Mouse (Mus musculus): Measurements from ENCODE around the gene Gm4985.
"Not testable (repeated sequence)": the region's sequence is repeated elsewhere in the genome, so short reads cannot be mapped to it uniquely, and the experiment has no call there.

Gene Gm4985

DNA sequence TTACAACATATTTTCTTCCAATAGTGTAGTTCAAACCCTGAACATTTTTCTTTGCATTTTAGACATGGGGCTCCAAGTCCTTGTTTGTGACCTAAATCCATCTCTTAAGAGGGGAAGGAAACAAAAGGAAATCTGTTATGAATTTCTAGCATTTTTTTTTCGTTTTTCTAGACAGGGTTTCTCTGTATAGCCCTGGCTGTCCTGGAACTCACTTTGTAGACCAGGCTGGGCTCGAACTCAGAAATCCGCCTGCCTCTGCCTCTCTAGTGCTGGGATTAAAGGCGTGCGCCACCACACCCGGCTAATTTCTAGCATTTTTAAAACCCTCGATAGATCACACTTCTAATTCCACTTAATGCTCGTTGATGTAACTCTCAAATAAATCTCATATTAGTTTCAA lies at the start of gene Gm4985:
Gene Gm4985 (minus strand): TSS at position 101 of the 400 bp plus-strand sequence.
- not testable (repeated sequence) for DNase-seq (ENCODE audit: low spot score in 2 of 2)

GRCm38 (mm10) chrX:23954161-23954560 lies 4.6 kb downstream of the Gm4985 start:
- no peak for DNase-seq (ENCODE audit: low spot score in 2 of 2)

Data from natural killer cell, adult 2 months (primary cell).